Mouse (Mus musculus): ENCODE results near the gene Ghrh.

DNA sequence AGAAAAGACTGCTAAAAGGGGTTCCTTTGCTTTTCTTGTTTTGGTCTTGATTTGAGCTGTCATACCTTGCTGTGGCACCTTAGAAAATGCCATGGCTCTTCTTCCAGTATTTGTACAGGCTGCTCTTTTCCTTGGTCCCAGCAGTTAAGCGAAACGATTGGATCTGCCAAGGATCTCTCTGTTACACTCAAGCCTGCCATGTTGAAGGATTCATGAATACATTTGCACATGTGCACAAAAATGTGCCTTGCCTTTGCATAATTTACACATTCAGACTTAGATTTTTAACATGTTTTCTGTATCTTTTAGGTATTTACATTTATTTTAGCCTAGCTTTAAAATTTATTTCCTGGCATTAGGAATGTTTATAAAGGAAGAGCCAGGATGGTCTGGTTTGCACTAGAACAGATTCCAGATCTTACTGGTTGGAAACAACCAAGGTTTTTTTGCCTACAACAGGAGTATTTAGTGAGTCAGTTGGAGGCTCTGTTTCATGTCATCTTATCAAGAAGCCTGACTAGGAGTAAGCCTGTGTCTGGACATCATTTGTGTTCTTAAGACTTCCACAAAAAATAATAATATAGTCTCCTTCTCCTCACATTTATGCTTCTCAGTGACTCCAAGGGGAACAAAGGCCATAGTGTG is 38.9 kb downstream of the Ghrh start:
- TF ChIP-seq CTCF (conservative IDR thresholded peaks at IDR 0.05; ENCODE audit: low read length) (no peak), NANOG (IDR thresholded peaks at IDR 0.05; ENCODE audit: borderline replicate concordance, low read length) (no peak)
